Mouse (Mus musculus): ENCODE measurements at regions not wholly inside any gene's neighbourhood (a gene's known extent, or its start where the extent isn't known, plus 50 kb on each side); places are given as distances from the start of the nearest gene placed in this dataset.

GRCm38 (mm10) chr9:120628794-120629560 lies 57.7 kb downstream of the Rpl14 start:
- DNase-seq (ENCODE audit: low spot score in 2 of 2), result no peak

DNA sequence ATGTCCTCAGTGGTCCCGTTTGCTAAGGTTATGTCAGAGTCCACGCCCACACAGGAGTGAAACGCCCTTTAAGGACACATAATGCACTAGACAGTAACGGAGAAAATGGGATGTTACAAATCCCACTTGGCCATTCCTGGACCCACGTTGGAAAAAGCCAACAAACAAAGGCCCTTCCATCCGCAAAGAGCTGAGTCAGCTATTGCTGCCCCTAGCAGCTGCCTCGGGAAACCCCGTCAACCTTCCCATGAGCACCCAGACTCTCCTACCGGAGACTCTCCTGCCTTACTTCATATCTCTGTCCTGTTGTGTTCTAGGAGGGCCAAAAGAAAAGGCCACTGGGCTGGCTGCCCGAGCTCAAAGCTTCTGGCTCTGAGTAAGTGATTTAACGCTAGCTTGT lies 58.4 kb downstream of the Rpl14 start:
- DNase-seq (ENCODE audit: low spot score in 2 of 2), result no peak

DNA sequence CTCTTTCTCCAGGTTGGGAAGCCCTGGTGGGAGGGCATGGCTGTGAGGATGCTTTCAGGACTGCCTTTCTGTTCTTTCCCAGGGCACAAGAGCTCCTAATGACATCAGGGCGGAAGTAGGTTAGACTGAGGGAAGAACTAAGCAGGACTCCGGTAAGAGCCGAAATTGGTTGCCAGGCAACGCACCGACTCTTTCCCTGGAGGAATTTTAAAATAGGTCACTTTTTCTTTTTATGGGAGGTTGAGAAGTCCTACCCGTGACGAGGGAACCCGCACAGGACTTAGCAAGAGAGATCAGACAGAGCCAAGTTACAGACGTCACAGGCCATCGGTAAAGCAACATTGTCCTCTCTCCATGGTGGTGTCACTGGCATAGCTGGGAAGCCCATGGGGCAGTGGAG lies 61.6 kb downstream of the Rpl14 start:
- no peak for DNase-seq (ENCODE audit: low spot score in 2 of 2)

DNA sequence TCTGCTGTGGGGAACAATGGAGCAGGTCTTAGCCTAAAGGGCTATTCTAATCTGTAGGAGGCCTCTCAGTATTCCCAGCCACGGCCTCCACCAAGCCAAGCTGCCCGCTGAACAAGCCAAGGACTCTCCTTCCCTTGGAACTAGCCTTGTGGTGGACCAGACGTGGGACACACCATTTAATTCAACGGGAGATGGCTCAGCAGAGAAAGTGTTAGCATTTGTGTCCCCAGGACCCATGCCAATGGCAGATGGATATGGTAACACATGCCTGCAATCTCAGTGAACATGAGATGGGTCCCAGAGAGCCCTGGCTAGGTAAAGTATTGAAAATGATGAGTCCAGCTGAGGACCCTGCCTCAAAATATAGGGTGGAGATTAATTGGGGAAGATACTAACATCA lies 71.4 kb downstream of the Rpl14 start:
- no peak for DNase-seq (ENCODE audit: low spot score in 2 of 2)

DNA sequence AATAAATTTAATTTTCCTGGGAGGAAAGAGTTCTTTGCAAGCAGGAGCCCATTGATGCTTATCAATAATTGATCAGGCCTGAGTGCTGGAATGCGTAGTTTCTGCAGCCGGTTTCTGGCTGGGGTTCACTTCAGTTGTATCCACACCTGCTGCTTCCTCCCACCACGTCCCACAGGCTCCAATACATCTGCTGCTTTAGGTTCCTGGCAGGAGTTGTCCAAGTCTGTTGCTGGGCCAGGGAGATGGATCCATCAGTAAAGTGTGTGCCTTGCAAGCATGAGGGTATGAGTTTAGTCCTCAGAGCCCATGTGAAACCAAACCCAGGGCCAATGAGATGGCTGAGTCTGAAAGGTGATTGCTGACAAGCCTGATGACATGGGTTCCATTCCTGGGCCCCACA lies 72.1 kb downstream of the Rpl14 start:
- DNase-seq (ENCODE audit: low spot score in 2 of 2), result no peak

DNA sequence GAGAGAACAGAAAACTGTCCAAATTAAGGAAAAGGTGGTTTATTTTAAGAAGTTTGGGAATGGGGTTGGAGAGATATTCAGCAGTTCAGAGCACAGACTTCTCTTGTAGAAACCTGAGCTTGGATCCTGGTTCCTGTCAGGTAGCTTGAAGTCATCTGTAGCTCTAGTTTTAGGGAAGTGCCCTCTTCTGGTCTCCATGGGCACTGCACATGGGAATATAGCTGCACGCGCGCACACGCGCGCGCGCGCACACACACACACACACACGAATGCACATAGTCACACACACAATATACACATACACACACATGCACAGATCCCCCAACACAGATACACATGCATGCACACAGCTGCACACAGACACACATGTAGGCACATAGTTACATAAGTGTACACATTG lies 74.5 kb downstream of the Rpl14 start:
- no peak for DNase-seq (ENCODE audit: low spot score in 2 of 2)

DNA sequence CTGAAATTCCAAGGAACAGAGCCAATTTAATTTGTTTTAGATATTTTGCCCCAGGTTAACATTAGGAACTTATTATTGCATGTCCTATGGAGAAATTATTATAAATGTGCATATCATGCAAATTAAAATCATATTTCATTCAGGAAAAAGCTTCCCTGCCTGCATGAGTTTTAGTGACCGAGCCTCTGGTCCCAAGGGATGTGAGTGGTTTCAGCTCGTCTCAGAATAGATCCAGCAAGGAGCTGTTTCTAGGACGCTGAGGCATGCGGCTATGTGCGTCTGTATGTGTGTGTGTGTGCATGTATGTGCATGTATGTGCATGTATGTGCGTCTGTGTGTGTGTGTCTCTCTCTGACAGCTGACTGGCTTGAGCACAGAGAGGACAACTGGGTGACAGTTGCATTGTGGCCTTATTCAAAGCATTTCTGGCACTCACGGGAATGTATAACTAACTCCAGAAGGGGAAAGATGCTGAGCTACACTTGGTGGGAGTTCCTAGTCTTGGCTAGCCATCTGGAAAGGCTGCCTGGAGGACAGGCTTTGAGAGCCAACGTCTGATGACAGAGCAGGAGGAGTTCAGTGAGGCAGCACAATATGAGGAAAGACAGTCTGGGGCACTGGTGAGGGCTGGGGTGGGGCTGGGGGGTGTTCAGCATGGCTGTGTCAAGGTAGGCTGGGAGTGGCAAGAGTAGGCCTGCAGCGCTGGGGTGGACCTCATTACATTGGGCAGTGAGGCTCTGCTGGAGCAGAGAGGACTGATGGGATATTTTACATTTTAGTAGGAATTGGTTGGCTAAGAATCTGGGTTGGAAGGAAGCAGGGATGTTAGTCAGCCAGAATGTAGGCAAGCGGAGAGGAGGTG lies 75.8 kb downstream of the Rpl14 start:
- no peak for DNase-seq (ENCODE audit: low spot score in 2 of 2)

DNA sequence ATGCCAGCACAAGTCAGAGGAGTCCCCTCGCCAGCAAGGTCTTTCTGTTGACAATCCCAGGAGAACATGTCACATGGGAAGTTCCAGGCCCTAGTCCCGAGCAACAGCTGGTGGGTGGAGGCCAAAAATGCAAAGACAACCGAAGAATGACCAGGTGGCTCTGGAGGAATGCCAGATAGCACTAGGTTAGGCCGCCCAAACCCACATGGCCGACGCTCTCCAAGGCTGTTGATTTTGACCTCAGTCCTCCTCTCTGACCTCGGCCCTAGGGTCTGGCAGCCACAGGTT lies 76.4 kb downstream of the Rpl14 start:
- DNase-seq (ENCODE audit: low spot score in 2 of 2), result no peak

DNA sequence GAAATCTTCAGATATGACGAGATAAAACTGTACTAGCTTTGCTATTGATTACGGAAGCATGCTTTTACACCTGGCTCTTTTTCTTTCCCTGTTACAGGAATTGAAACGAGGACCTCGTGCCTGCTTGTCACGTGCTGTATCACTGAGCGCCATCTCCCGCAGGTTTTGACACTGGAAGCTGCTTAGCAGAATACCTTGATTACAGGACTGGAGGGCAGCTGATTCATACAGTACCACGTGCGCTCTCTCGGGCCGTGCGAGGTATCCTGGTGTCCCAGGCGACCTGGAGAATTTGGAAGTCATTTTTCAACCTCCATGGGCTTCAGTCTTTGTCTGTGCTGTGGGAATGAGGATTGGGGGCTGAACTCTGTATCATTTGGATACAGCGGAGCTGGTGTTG lies 81.5 kb downstream of the Rpl14 start:
- DNase-seq (ENCODE audit: low spot score in 2 of 2), result no peak

GRCm38 (mm10) chr9:120653170-120653569 lies 81.9 kb downstream of the Rpl14 start:
- DNase-seq (ENCODE audit: low spot score in 2 of 2), result no peak

DNA sequence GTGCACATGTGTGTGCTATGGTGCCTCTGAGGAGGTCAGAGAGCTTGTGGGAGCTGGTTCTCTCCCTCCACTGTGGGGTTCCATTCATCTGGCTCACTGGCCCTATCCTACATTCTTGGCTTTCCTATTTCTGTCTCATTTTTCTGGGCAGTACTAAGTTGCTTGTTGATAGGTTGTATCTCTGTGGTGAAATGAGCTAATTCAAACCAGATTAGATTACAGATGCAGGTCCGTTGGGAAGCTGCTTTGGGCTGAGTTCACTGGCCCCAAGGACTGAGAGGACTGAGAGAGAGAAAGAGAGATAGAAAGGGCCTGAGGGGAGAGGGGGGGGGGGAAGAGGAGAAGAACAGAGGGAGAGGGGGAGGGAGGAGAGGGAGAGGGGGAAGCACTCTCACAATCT lies 83.5 kb downstream of the Rpl14 start:
- no peak for DNase-seq (ENCODE audit: low spot score in 2 of 2)

DNA sequence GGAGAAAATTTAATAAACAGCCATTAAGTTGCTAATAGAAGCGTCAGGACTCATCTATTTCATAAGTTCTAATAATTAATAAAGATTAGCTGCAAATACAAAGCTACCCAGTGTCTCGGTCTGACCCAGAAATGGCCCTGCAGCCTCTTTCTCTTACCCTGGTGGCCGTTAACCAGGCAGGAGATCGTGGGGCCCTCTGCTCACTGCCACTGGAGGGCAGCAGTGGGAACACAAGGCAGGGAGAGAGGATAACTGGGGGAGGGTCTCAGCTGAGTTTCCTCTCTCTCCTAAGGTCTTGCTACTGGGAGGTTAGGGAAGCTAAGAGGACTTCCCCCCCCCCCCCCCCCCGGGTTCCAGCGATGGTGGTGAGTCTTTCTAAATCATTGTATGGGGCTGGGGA lies 85.7 kb downstream of the Rpl14 start:
- DNase-seq (ENCODE audit: low spot score in 2 of 2), result no peak

- DNase-seq (ENCODE audit: low spot score in 2 of 2), result no peak
These were observed 86.5 kb downstream of the Rpl14 start for GRCm38 (mm10) chr9:120657786-120658185.

- no peak for DNase-seq (ENCODE audit: low spot score in 2 of 2)
These were observed 87.3 kb downstream of the Rpl14 start for GRCm38 (mm10) chr9:120658576-120658975.

- no peak for DNase-seq (ENCODE audit: low spot score in 2 of 2)
These were observed 90.0 kb downstream of the Rpl14 start for GRCm38 (mm10) chr9:120661226-120661625.

- DNase-seq (ENCODE audit: low spot score in 2 of 2), result no peak
These were observed 90.5 kb downstream of the Rpl14 start for GRCm38 (mm10) chr9:120661641-120662227.

- DNase-seq (ENCODE audit: low spot score in 2 of 2), result no peak
These were observed 91.9 kb downstream of the Rpl14 start for GRCm38 (mm10) chr9:120663181-120663580.

DNA sequence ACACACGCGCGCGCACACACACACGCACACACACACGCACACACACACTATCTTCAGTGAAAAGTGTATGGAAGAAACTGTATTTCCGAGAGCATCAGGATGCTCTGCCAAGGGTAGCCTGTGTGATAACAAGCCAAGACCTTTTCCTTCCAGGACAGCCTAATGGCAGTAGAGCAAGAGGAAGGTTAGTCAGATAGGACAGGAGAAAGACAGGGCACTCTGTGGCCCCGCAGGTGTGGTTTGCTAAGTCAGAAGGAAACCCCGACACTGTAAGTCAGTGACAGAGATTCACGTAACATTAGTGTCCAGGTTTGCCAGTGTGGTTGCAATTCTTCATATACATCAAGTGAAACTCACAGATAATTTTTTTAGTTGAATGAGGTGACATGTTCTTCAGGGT lies 92.8 kb downstream of the Rpl14 start:
- DNase-seq (ENCODE audit: low spot score in 2 of 2), result no peak

DNA sequence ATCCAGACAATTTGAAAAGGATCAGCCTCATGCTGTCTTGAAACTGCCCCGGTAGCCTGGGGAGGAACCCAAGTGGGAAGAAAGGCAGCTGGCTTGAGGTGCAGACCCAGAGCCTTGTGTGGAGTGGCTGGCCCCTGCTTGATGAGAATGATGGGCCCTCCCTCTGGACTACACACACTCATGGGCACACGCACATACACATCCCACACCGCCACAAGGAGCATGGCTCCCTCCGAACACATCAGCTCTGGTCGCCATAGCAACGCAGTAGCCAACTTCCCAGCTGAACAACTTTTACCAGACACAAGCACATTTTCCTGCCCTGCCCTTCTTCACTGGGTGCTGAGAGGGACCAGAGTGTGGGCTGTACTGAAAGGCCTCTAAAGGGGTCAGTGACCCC lies 101.2 kb downstream of the Rpl14 start:
- DNase-seq (ENCODE audit: low spot score in 2 of 2), result no peak

GRCm38 (mm10) chr9:120674855-120675254 lies 103.6 kb downstream of the Rpl14 start:
- no peak for DNase-seq (ENCODE audit: low spot score in 2 of 2)

DNA sequence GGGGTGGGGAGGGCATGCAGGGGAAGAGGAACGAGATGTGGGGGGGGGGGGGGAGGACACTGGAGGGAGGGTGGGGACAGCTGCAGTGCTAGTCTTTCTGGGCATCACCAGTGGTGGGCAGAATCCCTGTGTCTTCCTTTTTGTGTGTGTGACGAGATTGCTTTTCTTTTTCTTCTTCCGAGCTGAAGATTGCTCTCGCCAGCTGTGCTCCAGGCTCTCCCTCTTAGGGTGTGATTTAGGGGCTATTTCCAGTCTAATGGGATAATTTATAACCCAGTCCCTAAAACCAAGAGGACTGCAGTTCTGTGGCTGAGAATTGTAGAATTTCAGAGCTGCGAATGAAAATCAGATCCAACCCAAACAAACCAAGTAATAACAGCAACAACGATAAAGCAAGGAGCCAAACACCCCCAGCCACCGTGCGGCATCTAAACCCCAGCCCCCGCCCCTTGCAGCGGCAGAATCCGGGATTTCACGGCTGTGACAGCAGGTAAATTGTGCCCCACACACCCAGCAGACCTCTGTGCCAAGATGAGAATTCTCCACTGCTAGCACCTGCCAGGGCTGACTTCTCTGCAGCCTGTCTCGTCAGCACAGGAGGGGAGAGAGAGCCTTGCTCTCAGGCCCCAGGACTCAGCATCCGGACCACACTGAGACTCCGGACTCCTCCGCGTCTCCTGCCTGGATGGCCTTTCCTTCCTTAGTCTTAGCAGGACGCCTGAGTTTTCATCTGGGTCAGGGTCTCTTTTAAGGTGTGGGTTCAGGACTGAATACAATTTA lies 104.3 kb downstream of the Rpl14 start:
- DNase-seq (ENCODE audit: low spot score in 2 of 2), result no peak

- no peak for DNase-seq (ENCODE audit: low spot score in 2 of 2)
These were observed 105.1 kb downstream of the Rpl14 start for GRCm38 (mm10) chr9:120676301-120676700.

Data from spleen, postnatal 14 days (tissue).